Mouse (Mus musculus): ENCODE measurements at regions not wholly inside any gene's neighbourhood (a gene's known extent, or its start where the extent isn't known, plus 50 kb on each side); places are given as distances from the start of the nearest gene placed in this dataset.

DNA sequence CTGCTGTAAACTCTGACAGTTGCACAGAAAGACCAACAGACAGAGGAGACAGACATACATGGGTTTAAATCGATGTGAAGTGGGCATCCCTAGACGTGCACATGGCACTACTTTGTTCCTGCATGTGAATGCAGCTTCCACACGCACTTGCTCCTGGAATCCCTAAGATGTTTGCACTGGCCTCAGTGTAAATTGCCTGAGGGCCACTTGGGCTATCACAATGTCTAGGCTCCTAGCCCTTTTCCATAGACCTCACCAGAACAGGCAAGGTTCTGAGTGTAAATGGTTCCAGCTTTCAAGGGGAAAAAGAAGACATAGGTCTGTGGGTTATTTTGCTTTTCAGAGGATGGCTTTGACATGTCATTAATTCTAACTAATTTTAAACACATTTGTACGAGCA is 198.4 kb upstream of the Smim15 start:
- TF ChIP-seq CTCF (IDR thresholded peaks at IDR 0.05; ENCODE audit: low read depth) (no peak), EP300 (IDR thresholded peaks at IDR 0.05; ENCODE audit: low read depth) (no peak)
